Mouse (Mus musculus): Measurements from ENCODE around the gene Gba.
A peak's percentile ranks its signal among the peaks of the same experiment; 100 is the strongest.

- peak; percentile 70 for TF ChIP-seq CTCF (IDR thresholded peaks at IDR 0.05; ENCODE audit: low read depth)
- TF ChIP-seq EP300 (IDR thresholded peaks at IDR 0.05; ENCODE audit: low read depth): no peak
These were observed 6.5 kb upstream of the Gba start for GRCm38 (mm10) chr3:89195979-89196877.

All from liver, postnatal 0 days (tissue).